Mouse (Mus musculus): ENCODE results near the gene Snapin. TPM values are rescaled to one million over a fixed set of nuclear protein-coding genes. Genes with fewer than 3 reads are reported as not detected.
A peak's percentile ranks its signal among the peaks of the same experiment; 100 is the strongest.

Snapin gene
- polyA plus RNA-seq, 1 experiment = 7.1 TPM

- Histone ChIP-seq H3K36me3 (ENCODE audit: control insufficient read depth, insufficient read depth, low read length) (peaks cover 2% of the 10 kb centered on the region; the same call in 1 of the 2 replicates), H3K4me3 (ENCODE audit: low read depth, low read length) (no peak overlapping the region), H3K27me3 (ENCODE audit: control insufficient read depth, insufficient read depth, low read length) (no peaks in the 10 kb centered on the region), H3K4me1 (ENCODE audit: control insufficient read depth, insufficient read depth, insufficient read length, low read length) (peaks cover 8% of the 10 kb centered on the region; the same call in 1 of the 2 replicates), H3K27ac (ENCODE audit: insufficient read depth, low read depth, low read length) (no peak overlapping the region)
- TF ChIP-seq CTCF (IDR thresholded peaks at IDR 0.05; ENCODE audit: extremely low read depth, insufficient read length, insufficient replicate concordance, low read depth, low read length) (no peak), POLR2A (IDR thresholded peaks at IDR 0.05; ENCODE audit: low read depth, low read length) (no peak)
- 89% methylated on average over 9 of the region's 9 CpGs for WGBS
Observed at GRCm38 (mm10) chr3:90512948-90513642, 22.3 kb upstream of the Snapin start.

- H3K27me3 ChIP-seq (ENCODE audit: control insufficient read depth, insufficient read depth, low read length) = no peaks in the 10 kb centered on the region
- TF ChIP-seq CTCF (IDR thresholded peaks at IDR 0.05; ENCODE audit: extremely low read depth, insufficient read length, insufficient replicate concordance, low read depth, low read length) (no peak), POLR2A (IDR thresholded peaks at IDR 0.05; ENCODE audit: low read depth, low read length) (no peak)
- 91% methylated on average over 5 of the region's 5 CpGs for WGBS
- peaks cover 4% of the 10 kb centered on the region for H3K36me3 ChIP-seq (ENCODE audit: control insufficient read depth, insufficient read depth, low read length)
- H3K27ac ChIP-seq (ENCODE audit: insufficient read depth, low read depth, low read length) = no peak overlapping the region
- H3K4me3 ChIP-seq (ENCODE audit: low read depth, low read length) = no peak overlapping the region
- H3K4me1 ChIP-seq (ENCODE audit: control insufficient read depth, insufficient read depth, insufficient read length, low read length) = peaks cover 8% of the 10 kb centered on the region; the same call in 1 of the 2 replicates
Observed at GRCm38 (mm10) chr3:90512276-90512675, 21.4 kb upstream of the Snapin start.

- Histone ChIP-seq H3K27me3 (ENCODE audit: control insufficient read depth, insufficient read depth, low read length) (no peaks in the 10 kb centered on the region), H3K4me1 (ENCODE audit: control insufficient read depth, insufficient read depth, insufficient read length, low read length) (0 out of 2 replicates have a peak, but pooled peaks cover 2% of the 10 kb centered on the region), H3K4me3 (ENCODE audit: low read depth, low read length) (no peak overlapping the region), H3K36me3 (ENCODE audit: control insufficient read depth, insufficient read depth, low read length) (peaks cover 20% of the 10 kb centered on the region), H3K27ac (ENCODE audit: insufficient read depth, low read depth, low read length) (peak overlapping the region; percentile 83)
- 3% methylated on average over 2 of the region's 2 CpGs for WGBS
- TF ChIP-seq POLR2A (IDR thresholded peaks at IDR 0.05; ENCODE audit: low read depth, low read length) (no peak), CTCF (IDR thresholded peaks at IDR 0.05; ENCODE audit: extremely low read depth, insufficient read length, insufficient replicate concordance, low read depth, low read length) (no peak)
Observed at GRCm38 (mm10) chr3:90509747-90510123, 18.9 kb upstream of the Snapin start.

- Histone ChIP-seq H3K27ac (ENCODE audit: insufficient read depth, low read depth, low read length) (peak within 1 kb of the TSS; percentile 84), H3K4me1 (ENCODE audit: control insufficient read depth, insufficient read depth, insufficient read length, low read length) (0 out of 2 replicates have a peak, but pooled peaks cover 2% of the 10 kb centered on the region), H3K27me3 (ENCODE audit: control insufficient read depth, insufficient read depth, low read length) (no peaks in the 10 kb centered on the region), H3K4me3 (ENCODE audit: low read depth, low read length) (peak within 1 kb of the TSS; percentile 70), H3K36me3 (ENCODE audit: control insufficient read depth, insufficient read depth, low read length) (peaks cover 22% of the 10 kb centered on the region)
- WGBS = under 1% methylated on average over 66 of the region's 66 CpGs
- no peak for TF ChIP-seq CTCF (IDR thresholded peaks at IDR 0.05; ENCODE audit: extremely low read depth, insufficient read length, insufficient replicate concordance, low read depth, low read length)
- 0 out of 2 replicates have a peak, but pooled peaks have one; percentile 13 for TF ChIP-seq POLR2A (IDR thresholded peaks at IDR 0.05; ENCODE audit: low read depth, low read length)
Observed at GRCm38 (mm10) chr3:90508950-90509746, 18.3 kb upstream of the Snapin start, which contains the start of gene Chtop. Chtop (minus strand) TSS chr3:90509498.

- H3K36me3 ChIP-seq (ENCODE audit: control insufficient read depth, insufficient read depth, low read length) = peaks cover 27% of the 10 kb centered on the region
- H3K27ac ChIP-seq (ENCODE audit: insufficient read depth, low read depth, low read length) = peak overlapping the region; percentile 84
- WGBS = 1% methylated on average over 20 of the region's 20 CpGs
- H3K4me3 ChIP-seq (ENCODE audit: low read depth, low read length) = peak overlapping the region; percentile 70
- 0 out of 2 replicates have a peak, but pooled peaks cover 2% of the 10 kb centered on the region for H3K4me1 ChIP-seq (ENCODE audit: control insufficient read depth, insufficient read depth, insufficient read length, low read length)
- no peaks in the 10 kb centered on the region for H3K27me3 ChIP-seq (ENCODE audit: control insufficient read depth, insufficient read depth, low read length)
- no peak for TF ChIP-seq POLR2A (IDR thresholded peaks at IDR 0.05; ENCODE audit: low read depth, low read length)
- TF ChIP-seq CTCF (IDR thresholded peaks at IDR 0.05; ENCODE audit: extremely low read depth, insufficient read length, insufficient replicate concordance, low read depth, low read length) = no peak
Observed at GRCm38 (mm10) chr3:90508287-90508949, 17.6 kb upstream of the Snapin start.

GRCm38 (mm10) chr3:90506362-90506761 is 15.5 kb upstream of the Snapin start:
- WGBS = 56% methylated on average over 3 of the region's 3 CpGs
- no peak overlapping the region for H3K27ac ChIP-seq (ENCODE audit: insufficient read depth, low read depth, low read length)
- H3K36me3 ChIP-seq (ENCODE audit: control insufficient read depth, insufficient read depth, low read length) = peaks cover 46% of the 10 kb centered on the region
- H3K4me1 ChIP-seq (ENCODE audit: control insufficient read depth, insufficient read depth, insufficient read length, low read length) = 0 out of 2 replicates have a peak, but pooled peaks cover 2% of the 10 kb centered on the region
- no peaks in the 10 kb centered on the region for H3K27me3 ChIP-seq (ENCODE audit: control insufficient read depth, insufficient read depth, low read length)
- TF ChIP-seq CTCF (IDR thresholded peaks at IDR 0.05; ENCODE audit: extremely low read depth, insufficient read length, insufficient replicate concordance, low read depth, low read length) (no peak), POLR2A (IDR thresholded peaks at IDR 0.05; ENCODE audit: low read depth, low read length) (no peak)
- H3K4me3 ChIP-seq (ENCODE audit: low read depth, low read length) = no peak overlapping the region

Data from small intestine, adult 2 months (tissue).